Mouse (Mus musculus): ENCODE data around the gene Ppfia4.

Ppfia4 gene

DNA sequence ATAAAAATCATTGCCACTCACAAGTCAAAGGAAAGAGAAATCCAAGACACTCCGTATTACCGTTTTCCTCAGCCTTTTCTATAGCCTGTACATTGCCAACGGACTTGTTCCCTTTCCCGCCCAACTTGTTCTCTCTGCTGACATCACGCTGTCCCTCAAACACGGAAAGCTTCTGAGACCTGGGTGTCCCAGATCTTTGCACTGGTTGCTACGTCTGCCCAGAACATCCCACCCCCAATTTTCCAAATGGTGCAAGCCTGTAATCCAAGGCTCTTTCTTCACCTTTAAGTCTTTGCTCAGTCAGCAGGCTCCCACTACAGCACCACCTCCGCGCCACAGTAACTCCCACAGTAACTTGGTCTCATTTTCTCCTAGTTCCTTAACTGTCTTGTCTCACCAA lies 27.8 kb downstream of the Ppfia4 start:
- DNase-seq (ENCODE audit: low read depth in 1 of 2, low spot score in 2 of 2) = no peak

DNA sequence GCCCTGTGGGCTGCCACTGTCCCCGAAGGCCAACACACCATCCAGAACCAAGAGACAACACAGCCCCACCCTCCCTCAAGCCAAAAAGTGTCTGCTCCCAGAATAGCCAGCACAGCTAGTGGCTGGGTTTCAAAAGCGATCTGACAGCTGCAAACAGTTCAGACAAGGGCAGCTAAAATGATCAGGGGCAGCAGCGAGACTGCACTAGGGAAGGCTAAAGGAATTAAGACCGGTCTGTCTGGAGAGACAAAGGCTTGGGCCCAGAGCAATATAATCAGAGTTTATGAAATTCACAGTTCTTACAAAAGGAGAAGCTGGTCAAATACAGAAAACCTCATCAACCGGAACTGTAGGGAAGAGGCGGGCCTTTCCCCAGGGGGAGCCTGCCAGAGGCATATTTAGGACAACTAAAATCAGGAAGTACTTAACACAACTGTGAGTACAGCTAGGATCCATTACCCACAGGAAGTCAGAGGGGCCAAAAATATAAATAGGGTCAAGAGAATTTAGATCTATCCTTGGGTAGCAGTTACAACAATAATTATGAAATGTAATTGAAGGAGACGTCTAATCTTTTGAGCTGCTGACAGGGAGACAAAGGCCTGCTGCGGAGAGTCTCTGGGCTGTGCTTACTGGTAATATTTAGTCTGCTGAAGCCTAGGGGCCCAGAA lies 30.0 kb downstream of the Ppfia4 start:
- peak; percentile 72 to 79 for DNase-seq (ENCODE audit: low read depth in 1 of 2, low spot score in 2 of 2)

DNA sequence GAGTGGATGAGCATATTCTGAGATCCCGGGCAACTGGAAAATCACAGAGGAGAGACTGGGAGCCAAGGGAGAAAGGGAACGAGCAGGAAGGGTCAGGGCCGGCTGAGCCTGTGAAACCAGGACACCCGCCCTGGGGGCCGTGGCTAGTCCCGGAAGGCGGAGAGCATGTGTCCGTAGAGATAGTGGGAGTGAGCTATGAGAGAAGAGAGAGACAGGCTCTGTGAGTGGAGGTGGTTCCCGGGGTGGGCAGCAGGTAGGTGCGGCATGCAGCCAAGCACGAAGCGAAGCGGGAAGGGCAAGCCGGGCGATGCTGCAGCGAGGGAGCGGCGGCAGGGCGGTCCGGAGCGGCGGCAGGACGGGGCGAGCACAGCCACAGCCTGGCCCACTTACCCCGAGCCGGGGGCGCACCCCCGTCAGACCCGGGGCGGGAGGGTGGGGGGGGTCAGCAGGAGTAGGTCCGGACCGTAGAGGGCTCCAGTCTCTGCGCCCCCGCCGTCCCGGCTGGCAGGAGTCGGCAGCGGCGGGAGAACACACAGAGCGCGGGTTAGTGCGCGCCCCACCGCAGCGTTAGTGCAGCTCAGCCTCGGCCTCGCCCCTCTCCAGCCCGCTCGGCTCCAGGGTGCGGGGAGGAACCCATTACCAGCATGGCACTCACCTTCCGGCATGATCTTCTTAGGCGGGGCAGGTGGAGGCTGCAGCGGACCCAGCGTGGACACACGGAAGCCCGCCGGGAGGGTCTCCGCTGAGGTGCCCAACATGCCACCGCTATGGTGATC lies 33.9 kb downstream of the Ppfia4 start:
- DNase-seq (ENCODE audit: low read depth in 1 of 2, low spot score in 2 of 2) = no peak

- no peak for DNase-seq (ENCODE audit: low read depth in 1 of 2, low spot score in 2 of 2)
Observed at GRCm38 (mm10) chr1:134297265-134297664, 35.5 kb downstream of the Ppfia4 start.

- no peak for DNase-seq (ENCODE audit: low read depth in 1 of 2, low spot score in 2 of 2)
Observed at GRCm38 (mm10) chr1:134293738-134294604, 38.8 kb downstream of the Ppfia4 start.

DNA sequence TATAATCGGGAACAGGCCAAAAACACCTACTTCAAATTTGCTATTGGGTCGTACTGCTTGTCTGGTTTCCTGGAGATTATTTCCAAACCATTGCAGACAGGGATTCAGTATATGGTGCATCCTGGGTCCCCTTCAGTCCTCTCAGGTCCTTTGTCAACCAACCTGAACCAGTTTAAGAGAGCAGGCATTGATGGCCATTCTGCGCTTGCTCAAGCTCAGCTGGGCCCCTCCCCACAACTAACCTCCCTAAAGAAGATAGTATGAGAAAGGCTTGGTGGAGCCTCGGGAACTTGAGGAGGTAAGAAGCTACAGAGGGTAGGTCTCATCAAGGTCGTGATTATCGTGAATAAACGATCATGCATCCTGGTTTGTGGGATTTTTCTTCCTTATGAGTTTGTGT lies 39.5 kb downstream of the Ppfia4 start:
- no peak for DNase-seq (ENCODE audit: low read depth in 1 of 2, low spot score in 2 of 2)

- DNase-seq (ENCODE audit: low read depth in 1 of 2, low spot score in 2 of 2) = no peak
Observed at GRCm38 (mm10) chr1:134292601-134293000, 40.1 kb downstream of the Ppfia4 start.

DNA sequence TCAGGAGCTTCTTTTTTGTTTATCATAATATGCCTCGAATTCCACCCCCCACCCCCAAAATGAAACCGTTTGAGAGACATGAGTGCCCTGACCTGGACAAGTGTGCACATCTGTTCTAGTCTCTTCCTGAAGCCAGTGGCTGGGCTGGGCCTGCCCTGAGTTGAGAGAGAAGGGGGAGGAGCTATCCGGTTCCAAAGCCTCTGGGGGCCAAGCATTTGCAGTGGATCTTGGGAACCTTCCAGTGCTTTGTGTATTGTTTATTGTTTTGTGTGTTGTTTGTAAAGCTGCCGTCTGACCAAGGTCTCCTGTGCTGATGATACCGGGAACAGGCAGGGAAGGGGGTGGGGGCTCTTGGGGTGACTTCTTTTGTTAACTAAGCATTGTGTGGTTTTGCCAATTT lies 40.7 kb downstream of the Ppfia4 start:
- DNase-seq (ENCODE audit: low read depth in 1 of 2, low spot score in 2 of 2) = no peak

GRCm38 (mm10) chr1:134291555-134291954 lies 41.2 kb downstream of the Ppfia4 start:
- DNase-seq (ENCODE audit: low read depth in 1 of 2, low spot score in 2 of 2) = no peak

GRCm38 (mm10) chr1:134290909-134291308 lies 41.8 kb downstream of the Ppfia4 start:
- DNase-seq (ENCODE audit: low read depth in 1 of 2, low spot score in 2 of 2) = no peak

GRCm38 (mm10) chr1:134290300-134290699 lies 42.4 kb downstream of the Ppfia4 start:
- DNase-seq (ENCODE audit: low read depth in 1 of 2, low spot score in 2 of 2) = no peak

GRCm38 (mm10) chr1:134289598-134290099 lies 43.1 kb downstream of the Ppfia4 start, which contains the start of gene Myog:
Gene Myog, plus strand, starts transcription at chr1:134289989.
- DNase-seq (ENCODE audit: low read depth in 1 of 2, low spot score in 2 of 2) = no peak

DNA sequence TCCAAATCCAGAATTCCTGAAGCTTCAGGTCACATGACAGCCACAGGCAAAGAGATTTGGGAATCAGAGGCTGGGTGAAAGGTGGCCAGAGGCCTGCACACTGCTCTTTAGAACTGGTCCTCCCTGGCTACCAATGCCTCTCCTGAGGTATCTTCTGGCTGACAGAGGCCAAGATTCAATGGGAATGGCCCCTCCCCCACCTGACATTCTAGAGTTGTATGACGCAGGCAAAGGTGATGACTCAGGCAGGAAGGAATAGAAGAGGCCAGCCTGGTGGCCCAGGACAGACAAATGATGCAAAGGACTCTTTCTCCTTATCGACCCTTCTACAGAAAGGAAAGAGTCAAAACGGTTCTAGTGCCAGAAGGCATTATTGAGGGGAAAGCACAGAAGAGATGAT lies 44.5 kb downstream of the Ppfia4 start:
- DNase-seq (ENCODE audit: low read depth in 1 of 2, low spot score in 2 of 2) = no peak

GRCm38 (mm10) chr1:134285458-134286120 lies 47.1 kb downstream of the Ppfia4 start:
- no peak for DNase-seq (ENCODE audit: low read depth in 1 of 2, low spot score in 2 of 2)

GRCm38 (mm10) chr1:134283108-134283507 lies 49.6 kb downstream of the Ppfia4 start:
- DNase-seq (ENCODE audit: low read depth in 1 of 2, low spot score in 2 of 2) = no peak

DNA sequence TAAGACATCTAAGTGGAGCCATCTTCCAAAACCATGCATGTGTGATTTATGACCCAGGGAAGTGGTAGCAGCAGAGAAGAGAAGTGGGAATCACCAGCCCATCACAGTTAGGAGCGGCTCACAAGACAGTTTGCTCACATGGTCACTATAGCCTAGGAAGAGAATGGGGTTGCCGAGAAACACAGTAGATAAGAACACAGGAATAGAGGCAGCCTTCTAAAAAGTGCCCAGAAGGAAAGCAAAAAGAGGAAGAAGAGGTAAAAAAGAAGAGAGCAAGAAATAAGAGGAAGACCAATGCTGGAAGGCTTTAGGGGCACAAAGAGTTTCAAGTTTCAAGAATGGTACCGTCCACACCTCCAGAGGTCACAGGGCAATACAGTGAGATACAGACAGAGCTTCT lies 50.4 kb downstream of the Ppfia4 start:
- DNase-seq (ENCODE audit: low read depth in 1 of 2, low spot score in 2 of 2) = no peak

DNA sequence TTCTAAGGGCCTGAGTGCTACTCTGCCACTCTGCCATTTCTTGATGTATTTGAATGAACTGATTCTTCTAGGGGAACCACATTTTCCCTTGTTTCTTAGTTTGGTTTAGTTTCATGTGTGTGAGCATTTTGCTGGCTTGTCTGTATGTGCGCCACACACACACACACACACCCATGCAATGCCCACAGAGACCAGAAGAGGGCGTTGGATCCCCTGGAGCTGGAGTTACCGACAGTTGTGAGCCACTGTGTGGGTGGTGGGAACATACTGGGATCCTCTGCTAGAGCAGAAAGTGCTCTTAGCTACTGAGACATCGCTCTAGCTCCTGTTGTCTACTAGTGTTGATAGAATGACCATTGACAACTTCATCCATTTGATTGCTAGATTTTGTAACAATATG lies 51.2 kb downstream of the Ppfia4 start:
- DNase-seq (ENCODE audit: low read depth in 1 of 2, low spot score in 2 of 2) = no peak

DNA sequence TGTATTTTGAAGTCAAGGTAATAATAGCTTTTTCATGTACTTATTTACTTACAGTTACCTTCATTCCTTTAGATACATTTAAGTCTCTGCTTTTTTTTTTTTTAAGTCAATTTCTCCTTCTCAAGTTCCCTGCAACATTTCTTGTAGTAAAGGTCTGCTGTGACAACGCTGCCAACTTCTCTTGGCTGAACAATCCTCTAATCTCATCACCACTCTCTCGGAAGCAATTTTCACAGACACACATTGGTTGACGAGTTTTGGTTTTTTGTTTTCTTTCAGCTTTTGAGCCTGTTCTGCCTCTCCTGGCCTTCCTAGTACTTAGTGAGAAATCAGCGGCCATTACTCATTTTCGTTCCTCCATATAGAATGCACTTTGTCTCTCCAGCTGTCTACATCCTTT lies 52.6 kb downstream of the Ppfia4 start:
- DNase-seq (ENCODE audit: low read depth in 1 of 2, low spot score in 2 of 2) = no peak

GRCm38 (mm10) chr1:134276823-134277222 lies 55.9 kb downstream of the Ppfia4 start:
- DNase-seq (ENCODE audit: low read depth in 1 of 2, low spot score in 2 of 2) = no peak

GRCm38 (mm10) chr1:134275616-134276464 lies 56.9 kb downstream of the Ppfia4 start:
- DNase-seq (ENCODE audit: low read depth in 1 of 2, low spot score in 2 of 2) = no peak

Data from monocyte, adult 2 months (primary cell).